Mouse (Mus musculus): Measurements from ENCODE around the gene AL607142.1.

DNA sequence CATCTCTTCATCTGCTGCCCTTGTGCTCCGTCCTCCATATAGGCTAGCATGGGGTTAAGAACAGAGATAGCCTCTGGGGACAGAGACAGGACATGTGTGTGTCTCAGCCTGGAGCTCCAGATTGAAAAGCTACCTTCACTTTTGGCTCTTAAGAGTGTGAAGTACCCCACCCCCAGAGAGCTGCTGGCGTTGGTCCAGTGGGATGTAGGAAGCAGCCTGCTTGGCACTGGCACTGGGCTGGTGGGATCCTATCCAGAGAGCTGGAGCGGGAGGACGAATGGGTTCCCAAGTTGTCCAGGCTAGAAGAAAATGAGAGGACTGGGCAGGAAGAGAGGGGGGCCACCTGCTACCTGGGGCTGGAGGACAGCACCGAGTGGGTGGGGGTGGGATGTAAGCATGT lies 46.4 kb upstream of the AL607142.1 start:
- TF ChIP-seq CTCF (IDR thresholded peaks at IDR 0.05 in 2 of 3, conservative IDR thresholded peaks at IDR 0.05 in 1 of 3; ENCODE audit: control insufficient read depth in 1 of 3, insufficient read depth in 1 of 3, low read depth in 2 of 3, low read length in 3 of 3, poor library complexity in 1 of 3, severe bottlenecking in 1 of 3) (no peak), MEF2A (IDR thresholded peaks at IDR 0.05; ENCODE audit: extremely low read depth, insufficient replicate concordance, low read depth, low read length, poor library complexity, severe bottlenecking) (no peak), SIN3A (IDR thresholded peaks at IDR 0.05; ENCODE audit: low read length) (no peak)

Measured in MEL (cell line).